Mouse (Mus musculus): Measurements from ENCODE around the gene Wwox.

DNA sequence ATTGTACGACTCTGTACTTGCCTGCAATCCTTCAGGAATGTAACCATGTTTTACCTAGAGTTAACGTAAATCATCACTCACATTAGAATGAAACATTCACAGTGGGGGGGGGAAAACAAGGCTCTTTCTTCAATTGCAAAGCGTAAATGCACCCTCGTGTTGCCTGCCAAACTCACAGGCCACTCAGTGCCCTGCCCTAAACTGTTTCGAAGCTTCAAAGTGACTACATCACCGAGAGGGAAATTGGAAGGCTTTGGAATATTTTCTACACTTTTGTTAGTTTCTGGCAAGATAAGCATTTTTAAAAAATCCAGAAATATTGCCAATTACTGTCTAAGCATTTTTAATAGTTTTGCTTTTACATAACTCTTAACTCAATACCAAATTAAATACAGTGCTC lies 231.3 kb downstream of the Wwox start:
- TF ChIP-seq CTCF (IDR thresholded peaks at IDR 0.05; ENCODE audit: low read depth, low read length), result no peak
- no peak for TF ChIP-seq EP300 (IDR thresholded peaks at IDR 0.05; ENCODE audit: insufficient read depth, low read depth, low read length)

All from ES-Bruce4 (cell line).